Mouse (Mus musculus) Muller cell, postnatal 12 days (primary cell): ENCODE data around the gene Vmn1r67.

Source experiments
- DNase-seq: peaks from one replicate; pipeline ENCODE4 v3.0.0-alpha.2; 2015; ENCODE audit errors: inconsistent ontology term

The Vmn1r67 gene

DNA sequence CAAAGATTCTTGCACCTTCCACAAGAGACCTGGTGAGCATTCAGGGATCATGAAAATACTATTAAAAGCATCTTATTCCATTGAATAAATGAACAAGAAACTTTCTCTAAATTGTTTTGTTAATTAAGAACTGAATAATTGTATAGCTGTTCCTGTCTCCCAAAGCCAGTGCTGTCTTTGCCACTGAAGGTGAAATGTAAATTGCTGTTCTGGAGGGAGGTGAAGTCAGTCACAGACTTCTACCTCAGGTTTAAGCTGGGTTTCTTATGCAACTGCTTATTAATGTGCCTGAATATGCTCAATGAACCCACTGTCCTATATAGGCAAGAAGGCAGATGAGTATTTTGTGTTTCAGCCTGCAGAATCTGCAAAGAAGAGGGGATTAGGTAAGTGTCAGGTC lies at the start of gene Vmn1r67:
Gene Vmn1r67 (plus strand): TSS at position 301 of the 400 bp plus-strand sequence.
- DNase-seq = no peak

DNA sequence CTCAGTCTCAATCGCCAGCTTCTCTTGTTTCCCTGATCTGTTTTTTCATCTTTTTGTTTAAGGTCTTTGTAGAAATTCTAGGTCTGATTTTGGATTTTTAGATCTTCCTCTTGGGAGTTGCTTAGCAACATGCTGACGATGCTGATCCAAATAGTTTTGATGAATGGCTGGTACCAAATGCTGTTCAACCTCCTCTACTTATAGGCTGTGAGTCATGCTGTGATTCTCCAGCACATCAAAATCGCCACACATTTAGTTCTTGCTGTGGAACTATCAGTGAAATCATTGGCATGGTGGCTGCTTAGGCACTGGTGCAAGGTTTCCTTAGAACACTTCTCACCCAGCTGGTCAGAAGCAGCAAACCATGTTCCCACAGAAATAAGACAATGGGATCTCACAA lies 15.0 kb downstream of the Vmn1r67 start:
- DNase-seq = no peak

DNA sequence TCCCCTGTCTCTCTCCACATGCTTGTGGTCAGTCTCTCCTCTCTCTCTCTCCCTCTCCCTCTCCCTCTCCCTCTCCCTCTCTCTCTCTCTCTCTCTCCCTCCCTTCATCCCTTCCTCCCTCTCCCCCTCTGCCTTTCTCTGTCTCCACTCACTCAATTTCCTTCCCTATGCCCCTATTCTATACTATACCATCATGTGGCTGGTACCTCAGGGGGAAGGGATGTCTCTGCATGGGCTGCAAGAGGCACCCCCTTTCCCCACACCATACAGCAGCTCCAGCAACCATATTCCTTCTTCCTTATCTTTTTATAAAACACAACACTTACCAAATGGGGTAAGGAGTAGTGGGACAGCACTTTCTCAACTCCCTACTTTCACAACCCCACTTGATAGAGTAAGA lies 36.7 kb downstream of the Vmn1r67 start:
- no peak for DNase-seq

DNA sequence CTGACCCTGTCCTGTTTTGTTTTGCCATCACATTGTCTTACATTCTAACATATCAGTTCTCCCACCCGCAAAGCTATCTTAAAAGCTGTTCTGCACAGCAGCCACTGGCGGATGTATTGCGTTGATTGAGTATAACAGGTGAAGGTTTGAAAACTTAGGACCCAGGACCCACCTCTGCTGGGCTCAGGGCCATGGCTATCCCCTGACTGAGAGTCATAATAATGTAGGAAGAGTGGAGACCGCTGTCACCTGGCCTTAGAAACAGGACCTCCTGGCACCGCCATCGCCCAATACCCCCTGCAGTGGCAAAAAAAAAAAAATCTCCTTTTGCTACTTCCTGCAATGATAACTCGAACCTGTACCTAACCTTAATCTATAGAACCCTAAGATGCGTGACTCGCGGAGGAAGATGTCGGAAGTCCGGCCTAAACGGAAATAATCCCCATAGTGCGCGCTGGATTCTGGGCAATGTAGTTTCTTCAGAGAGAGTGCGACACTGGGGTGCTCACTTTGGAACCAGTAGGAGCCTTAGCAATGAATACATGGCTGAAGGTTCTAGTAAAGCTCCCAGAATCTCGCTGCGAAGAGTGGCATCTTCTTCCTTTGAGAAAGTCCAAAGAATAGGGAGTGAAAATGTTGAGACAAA lies 37.6 kb downstream of the Vmn1r67 start:
- DNase-seq = no peak

DNA sequence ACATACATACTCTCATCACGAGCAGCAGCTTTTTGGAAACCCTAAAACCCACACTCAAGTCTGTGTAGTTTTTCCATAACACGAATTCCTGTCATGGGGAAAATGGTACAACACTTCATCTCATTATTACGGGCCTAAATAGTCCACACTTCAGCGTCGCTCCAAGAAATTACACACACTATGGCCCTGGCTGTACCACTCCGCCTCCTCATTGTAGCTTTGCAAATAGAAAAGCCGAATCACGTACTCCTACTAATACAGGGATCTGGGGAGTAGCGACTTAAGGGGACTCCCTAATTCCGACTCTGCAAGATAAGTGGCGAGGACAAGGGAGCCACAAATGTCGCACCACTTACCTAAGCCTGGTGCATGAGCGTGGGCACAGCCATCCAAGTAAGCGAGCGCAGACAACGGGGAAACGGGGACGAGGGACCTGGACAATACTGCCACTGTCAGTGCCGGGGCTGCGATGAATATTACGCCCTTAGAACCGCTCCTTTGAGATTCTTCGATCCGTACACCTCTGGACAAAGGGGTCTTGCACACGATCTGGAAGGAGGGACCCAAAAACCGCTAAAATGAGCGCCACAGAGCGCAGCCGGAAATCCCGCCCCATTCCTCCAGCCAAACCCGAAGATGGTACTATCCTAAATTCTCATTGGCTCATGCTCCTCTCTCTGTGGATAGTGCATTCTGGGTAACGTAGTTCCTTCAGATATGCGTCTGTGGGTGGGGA lies 51.8 kb downstream of the Vmn1r67 start, which contains the start of gene Zik1:
Gene Zik1 (minus strand): TSS at position 609 of the 736 bp plus-strand sequence.
- DNase-seq = peak; percentile 76

DNA sequence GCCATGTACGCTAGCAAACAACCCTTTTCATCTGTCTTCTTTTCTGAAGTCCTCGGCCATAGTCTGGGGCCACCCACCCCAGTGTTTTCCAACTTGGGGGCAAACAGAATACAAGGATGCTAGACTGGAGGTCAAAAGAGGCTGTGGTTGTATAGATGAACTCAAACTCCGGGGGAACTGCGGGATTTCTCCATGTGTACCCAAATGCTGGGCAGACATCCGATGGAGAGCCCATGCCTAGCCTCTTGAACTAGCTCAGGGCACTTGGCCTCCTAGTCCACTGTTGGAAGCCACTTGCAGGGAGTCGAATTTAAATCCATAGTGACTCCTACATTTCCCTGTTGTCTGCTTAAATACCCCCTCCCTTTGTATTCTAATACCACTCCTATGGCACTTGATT lies 52.4 kb downstream of the Vmn1r67 start:
- no peak for DNase-seq
